Mouse (Mus musculus) stomach, postnatal 0 days (tissue): ENCODE data around the gene Gm17654. TPM values are rescaled to one million over a fixed set of nuclear protein-coding genes. Genes with fewer than 3 reads are reported as not detected.
"Not testable (repeated sequence)": the region's sequence is repeated elsewhere in the genome, so short reads cannot be mapped to it uniquely, and the experiment has no call there.

Experiments
- ATAC-seq: fragments of 200-750 bp; cut with Nextera tagmentation; 2 replicates; pipeline ENCODE4 v1.8.0; 2017; ENCODE audit not compliant: low FRiP score, low TSS enrichment
- DNase-seq: peaks from one replicate; pipeline ENCODE4 v3.0.0-alpha.2; 2016; ENCODE audit warnings: low spot score
- H3K27ac ChIP-seq: fragments of 300-500 bp; sonication (generic); replicated peaks from 2 replicates; pipeline ENCODE4 v1.5.1; 2014; ENCODE audit warnings: mild to moderate bottlenecking, control low read depth
- H3K27me3 ChIP-seq: fragments of 300-500 bp; sonication (generic); 2 replicates; pipeline ENCODE4 v1.6.1; 2014; ENCODE audit warnings: low read length; ENCODE audit not compliant: control insufficient read depth, insufficient read depth
- H3K36me3 ChIP-seq: fragments of 300-500 bp; sonication (generic); 2 replicates; pipeline ENCODE4 v1.6.1; 2014; ENCODE audit warnings: low read length, mixed read lengths; ENCODE audit not compliant: control insufficient read depth, insufficient read depth
- H3K4me1 ChIP-seq: fragments of 300-500 bp; sonication (generic); replicated peaks from 2 replicates; pipeline ENCODE4 v1.6.1; 2014; ENCODE audit warnings: antibody characterized with exemption; ENCODE audit not compliant: control insufficient read depth, insufficient read depth
- H3K4me2 ChIP-seq: fragments of 300-500 bp; sonication (generic); replicated peaks from 2 replicates; pipeline ENCODE4 v1.6.1; 2014; ENCODE audit warnings: low read depth, mild to moderate bottlenecking, control low read depth, moderate library complexity
- H3K4me3 ChIP-seq: fragments of 300-500 bp; sonication (generic); 2 replicates; pipeline ENCODE4 v1.5.1; 2014; ENCODE audit warnings: low read depth, low read length, control low read depth
- H3K9ac ChIP-seq: fragments of 300-500 bp; sonication (generic); 2 replicates; pipeline ENCODE4 v1.6.1; 2014; ENCODE audit warnings: mild to moderate bottlenecking, low read length, control low read depth, mixed read lengths
- H3K9me3 ChIP-seq: fragments of 300-500 bp; sonication (generic); 2 replicates; pipeline ENCODE4 v1.6.1; 2016; ENCODE audit warnings: low read length; ENCODE audit not compliant: control insufficient read depth
- WGBS: fragments of 180-500 bp; shearing (Covaris S2); extraction: QIAGEN DNeasy Blood & Tissue Kit; methylation state at CpG from one replicate; pipeline ENCODE4 v1.1.7; 2014; 5-methylcytosine and 5-hydroxymethylcytosine counted together
- polyA plus RNA-seq: library from polyadenylated mRNA; unstranded; fragments of >200 nt; fragmentation: Nextera tagmentation; extraction: Ambion mirVana; gene quantifications from 2 replicates; pipeline ENCODE4 v1.2.1, GENCODE M21; 2015

Gene Gm17654
- polyA plus RNA-seq = not detected in 2 replicates

DNA sequence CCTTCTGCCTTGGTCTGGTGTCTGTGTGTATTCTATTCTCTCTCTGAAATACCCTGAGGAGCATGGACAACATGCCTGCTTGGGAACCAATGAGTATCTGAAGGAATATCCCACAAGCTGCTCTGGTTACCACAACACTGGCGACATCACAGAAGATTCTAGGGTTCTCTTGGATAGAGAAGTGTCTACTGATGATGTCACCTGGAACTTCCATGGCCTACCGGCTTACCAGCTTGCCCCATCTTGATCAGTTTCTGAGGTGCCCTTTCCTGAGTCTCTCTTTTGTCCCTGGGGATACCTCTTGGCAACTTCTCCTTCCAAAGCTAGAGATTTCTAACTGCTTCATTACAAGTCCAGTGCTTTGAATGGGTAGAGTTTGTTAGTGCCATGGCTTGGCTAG lies at the start of gene Gm17654:
TSS of gene Gm17654 (minus strand) at position 101 of the 400 bp plus-strand sequence.
- H3K4me1 ChIP-seq, H3K4me2 ChIP-seq, DNase-seq, H3K36me3 ChIP-seq, ATAC-seq, H3K27ac ChIP-seq, H3K9me3 ChIP-seq, H3K4me3 ChIP-seq, H3K27me3 ChIP-seq, H3K9ac ChIP-seq: not testable (repeated sequence)
- WGBS = 69% methylated on average over 1 of the region's 2 CpGs

DNA sequence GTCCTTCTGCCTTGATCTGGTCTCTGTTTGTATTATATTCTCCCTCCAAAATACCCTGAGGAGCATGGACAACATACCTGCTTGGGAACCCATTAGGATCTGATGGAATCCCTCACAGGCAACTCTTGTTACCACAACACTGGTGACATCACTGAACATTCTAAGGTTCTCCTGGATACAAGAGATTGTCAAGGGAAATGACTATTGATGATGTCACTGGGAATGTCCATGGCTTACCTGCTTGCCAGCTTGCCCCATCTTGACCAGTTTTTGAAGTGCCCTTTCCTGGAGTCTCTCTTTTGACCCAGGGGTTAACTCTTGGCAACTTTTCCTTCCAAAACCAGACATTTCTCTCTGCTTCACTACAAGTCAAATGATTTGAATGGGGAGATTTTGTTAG lies 29.0 kb upstream of the Gm17654 start, which contains the start of gene Gm10375:
TSS of gene Gm10375 (minus strand) at position 101 of the 400 bp plus-strand sequence.
- not testable (repeated sequence) for H3K27ac ChIP-seq, H3K36me3 ChIP-seq, H3K4me3 ChIP-seq, H3K4me2 ChIP-seq, H3K9me3 ChIP-seq, ATAC-seq, H3K4me1 ChIP-seq, H3K9ac ChIP-seq, DNase-seq, H3K27me3 ChIP-seq

DNA sequence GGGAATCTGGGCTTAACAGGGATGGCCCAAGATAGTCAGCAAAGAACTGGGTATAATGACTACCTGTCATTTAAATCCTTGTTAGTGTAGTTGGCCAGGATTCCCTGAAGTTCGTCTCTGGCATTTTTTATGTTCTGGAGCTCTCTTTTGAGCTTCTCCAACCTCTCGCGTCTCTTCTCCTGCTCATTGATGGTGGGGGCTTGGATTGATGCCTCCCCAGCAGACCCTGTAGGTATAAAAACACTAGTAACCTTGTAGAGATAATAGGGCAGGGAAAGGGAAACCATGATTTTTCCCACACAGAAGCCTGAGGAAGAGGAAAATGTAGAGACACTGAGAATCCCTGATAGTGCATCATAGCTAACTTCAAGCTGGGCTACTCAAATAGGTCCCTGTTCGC lies 977 bp downstream of the Gm17654 start:
- not testable (repeated sequence) for H3K4me3 ChIP-seq, H3K9me3 ChIP-seq, H3K9ac ChIP-seq, ATAC-seq, H3K4me1 ChIP-seq, H3K27me3 ChIP-seq, H3K27ac ChIP-seq, DNase-seq, H3K36me3 ChIP-seq, H3K4me2 ChIP-seq
- 100% methylated on average over 2 of the region's 4 CpGs for WGBS

DNA sequence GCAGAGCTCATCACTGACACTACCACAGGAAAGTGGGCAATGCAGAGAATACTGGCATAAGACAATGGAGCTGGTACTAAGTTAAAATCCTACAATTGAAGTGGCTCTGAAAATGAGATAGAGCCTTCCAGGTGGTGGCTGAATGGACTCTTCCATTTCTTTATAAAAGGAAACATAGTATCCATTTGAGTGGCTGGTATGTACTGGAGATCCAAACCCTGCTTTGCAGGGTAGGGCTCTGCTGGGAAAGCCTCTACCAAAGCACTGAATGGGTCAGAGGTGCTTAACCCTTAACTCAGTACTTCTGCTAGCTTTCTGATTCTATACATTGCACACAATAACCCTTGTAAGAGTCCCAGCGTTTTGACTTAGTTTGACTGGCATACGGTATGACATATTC lies 26.7 kb downstream of the Gm17654 start:
- not testable (repeated sequence) for H3K36me3 ChIP-seq, H3K4me1 ChIP-seq, H3K9me3 ChIP-seq, H3K27ac ChIP-seq, H3K4me3 ChIP-seq, H3K9ac ChIP-seq, H3K27me3 ChIP-seq, ATAC-seq, H3K4me2 ChIP-seq, DNase-seq
- WGBS = 79% methylated on average over 2 of the region's 2 CpGs

DNA sequence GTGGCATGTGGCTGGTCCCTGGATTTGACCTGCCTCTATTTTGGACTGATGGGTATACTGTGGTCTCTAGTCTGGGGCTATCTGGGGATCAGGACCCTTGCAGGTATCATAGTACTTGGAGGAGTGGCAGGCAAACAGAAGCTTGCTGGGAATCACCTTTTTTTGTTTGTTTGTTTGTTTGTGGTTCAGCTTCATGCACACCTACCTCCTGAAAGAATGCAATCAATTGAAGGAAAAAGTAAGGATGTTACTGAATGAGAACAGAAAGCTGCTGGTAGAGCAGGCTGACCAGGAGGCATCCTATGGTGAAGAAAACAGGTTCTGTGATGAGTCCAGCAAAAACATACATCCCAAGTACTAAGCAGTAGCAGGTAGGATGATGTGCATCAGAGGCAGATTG lies 32.7 kb downstream of the Gm17654 start:
- H3K9ac ChIP-seq, H3K27me3 ChIP-seq, H3K27ac ChIP-seq, H3K4me1 ChIP-seq, H3K4me2 ChIP-seq, DNase-seq, H3K9me3 ChIP-seq, H3K36me3 ChIP-seq, H3K4me3 ChIP-seq, ATAC-seq: not testable (repeated sequence)

DNA sequence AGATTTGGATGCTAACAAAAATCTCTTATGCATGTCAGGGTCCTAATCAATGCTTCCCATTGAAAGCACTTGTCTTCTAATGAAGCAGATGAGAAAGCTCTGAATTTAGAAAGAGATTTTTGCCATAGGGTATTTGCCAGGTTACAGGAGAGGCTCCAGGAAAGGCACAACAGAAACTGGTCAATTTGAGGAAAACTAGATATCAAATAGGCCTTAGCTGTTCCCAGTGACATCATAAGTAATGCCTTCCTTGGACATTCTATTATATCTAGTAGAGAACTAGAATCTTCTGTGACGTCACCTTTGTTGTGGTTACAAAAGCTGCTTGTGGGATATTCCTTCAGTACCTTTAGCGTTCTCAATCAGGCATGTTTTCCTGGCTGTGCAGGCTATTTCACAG lies 35.7 kb downstream of the Gm17654 start, which contains the start of gene Gm5799:
TSS of gene Gm5799 (plus strand) at position 301 of the 400 bp plus-strand sequence.
- H3K9me3 ChIP-seq, H3K4me1 ChIP-seq, H3K27me3 ChIP-seq, H3K4me3 ChIP-seq, H3K36me3 ChIP-seq, ATAC-seq, DNase-seq, H3K9ac ChIP-seq, H3K4me2 ChIP-seq, H3K27ac ChIP-seq: not testable (repeated sequence)
- 90% methylated on average over 1 of the region's 2 CpGs for WGBS

DNA sequence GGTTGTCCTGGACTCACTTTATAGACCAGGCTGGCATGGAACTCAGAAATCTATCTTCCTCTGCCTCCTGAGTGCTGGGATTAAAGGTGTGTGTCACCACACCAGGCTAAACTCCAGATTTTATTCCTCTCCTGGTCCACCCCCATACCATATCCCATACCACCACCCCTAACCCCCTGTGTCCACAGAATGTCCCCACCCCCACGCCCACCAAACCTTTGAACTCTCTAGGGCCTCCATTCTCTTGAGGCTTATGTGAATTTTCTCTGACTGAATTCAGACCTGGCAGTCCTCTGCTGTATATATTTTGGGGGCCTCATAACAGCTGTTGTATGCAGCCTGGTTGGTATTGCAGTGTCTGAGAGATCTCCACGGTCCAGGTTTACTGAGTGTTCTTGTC lies 40.8 kb downstream of the Gm17654 start:
- H3K4me3 ChIP-seq, H3K4me2 ChIP-seq, H3K9me3 ChIP-seq, H3K27ac ChIP-seq, DNase-seq, H3K4me1 ChIP-seq, H3K36me3 ChIP-seq, H3K9ac ChIP-seq, H3K27me3 ChIP-seq, ATAC-seq: not testable (repeated sequence)
- WGBS = 70% methylated on average over 2 of the region's 2 CpGs

DNA sequence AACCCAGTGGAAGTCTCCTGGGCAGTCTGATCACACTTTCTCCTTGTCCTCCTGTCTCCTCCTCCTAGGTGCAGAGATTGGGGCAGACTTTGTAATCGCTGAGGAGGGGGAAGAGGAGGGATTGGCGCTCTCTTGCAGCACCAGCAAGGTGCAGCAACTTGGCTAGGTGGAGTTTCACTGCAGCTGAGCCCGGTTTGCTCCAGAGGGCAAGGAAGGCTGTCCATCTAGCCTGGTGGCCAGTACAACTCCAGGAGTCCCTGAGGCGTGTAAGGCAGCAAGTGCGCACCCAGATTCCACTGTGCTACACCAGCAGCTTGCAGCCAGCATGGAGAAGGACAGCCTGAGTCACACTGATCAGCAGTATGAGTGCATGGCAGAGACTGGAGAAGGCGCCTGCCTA lies 46.6 kb downstream of the Gm17654 start:
- not testable (repeated sequence) for H3K9me3 ChIP-seq, H3K4me3 ChIP-seq, H3K9ac ChIP-seq, H3K27ac ChIP-seq, H3K27me3 ChIP-seq, H3K36me3 ChIP-seq, H3K4me2 ChIP-seq, H3K4me1 ChIP-seq
- DNase-seq (peak; percentile 7), ATAC-seq (peak; percentile 71)
- WGBS = 35% methylated on average over 5 of the region's 6 CpGs

DNA sequence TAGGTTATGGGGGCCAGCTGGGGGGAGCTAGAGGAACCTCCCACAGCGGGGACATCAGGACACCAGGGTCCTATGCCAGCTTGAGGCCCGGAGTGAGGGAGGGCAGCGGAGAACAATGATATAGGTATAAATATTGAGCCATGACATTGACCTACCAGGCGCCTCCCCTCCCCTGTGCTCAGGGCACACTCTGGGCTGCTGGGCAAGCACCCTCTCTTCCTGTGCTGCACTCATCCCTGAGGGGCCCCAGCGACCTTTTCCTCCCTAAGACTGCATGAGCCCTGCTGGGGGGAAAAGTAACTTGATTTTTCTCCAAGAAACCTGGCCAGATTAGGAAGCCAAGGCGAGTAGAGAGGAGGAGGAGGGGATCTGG lies 46.9 kb downstream of the Gm17654 start:
- H3K27ac ChIP-seq, H3K4me2 ChIP-seq, H3K27me3 ChIP-seq, ATAC-seq, H3K9me3 ChIP-seq, H3K9ac ChIP-seq, DNase-seq, H3K4me3 ChIP-seq, H3K36me3 ChIP-seq, H3K4me1 ChIP-seq: not testable (repeated sequence)
- WGBS = no CpG with 5 or more reads among the region's 6 CpGs
